Mouse (Mus musculus) stomach, postnatal 0 days (tissue): ENCODE results near the gene Med16. TPM values are rescaled to one million over a fixed set of nuclear protein-coding genes. Genes with fewer than 3 reads are reported as not detected.
A peak's percentile ranks its signal among the peaks of the same experiment; 100 is the strongest.
"Not testable (repeated sequence)": the region's sequence is repeated elsewhere in the genome, so short reads cannot be mapped to it uniquely, and the experiment has no call there.

Source experiments
- ATAC-seq: fragments of 200-750 bp; cut with Nextera tagmentation; 2 replicates; pipeline ENCODE4 v1.8.0; 2017; ENCODE audit not compliant: low FRiP score, low TSS enrichment
- DNase-seq: peaks from one replicate; pipeline ENCODE4 v3.0.0-alpha.2; 2016; ENCODE audit warnings: low spot score
- H3K27ac ChIP-seq: fragments of 300-500 bp; sonication (generic); replicated peaks from 2 replicates; pipeline ENCODE4 v1.5.1; 2014; ENCODE audit warnings: mild to moderate bottlenecking, control low read depth
- H3K27me3 ChIP-seq: fragments of 300-500 bp; sonication (generic); 2 replicates; pipeline ENCODE4 v1.6.1; 2014; ENCODE audit warnings: low read length; ENCODE audit not compliant: control insufficient read depth, insufficient read depth
- H3K36me3 ChIP-seq: fragments of 300-500 bp; sonication (generic); 2 replicates; pipeline ENCODE4 v1.6.1; 2014; ENCODE audit warnings: low read length, mixed read lengths; ENCODE audit not compliant: control insufficient read depth, insufficient read depth
- H3K4me1 ChIP-seq: fragments of 300-500 bp; sonication (generic); replicated peaks from 2 replicates; pipeline ENCODE4 v1.6.1; 2014; ENCODE audit warnings: antibody characterized with exemption; ENCODE audit not compliant: control insufficient read depth, insufficient read depth
- H3K4me2 ChIP-seq: fragments of 300-500 bp; sonication (generic); replicated peaks from 2 replicates; pipeline ENCODE4 v1.6.1; 2014; ENCODE audit warnings: low read depth, mild to moderate bottlenecking, control low read depth, moderate library complexity
- H3K4me3 ChIP-seq: fragments of 300-500 bp; sonication (generic); 2 replicates; pipeline ENCODE4 v1.5.1; 2014; ENCODE audit warnings: low read depth, low read length, control low read depth
- H3K9ac ChIP-seq: fragments of 300-500 bp; sonication (generic); 2 replicates; pipeline ENCODE4 v1.6.1; 2014; ENCODE audit warnings: mild to moderate bottlenecking, low read length, control low read depth, mixed read lengths
- H3K9me3 ChIP-seq: fragments of 300-500 bp; sonication (generic); 2 replicates; pipeline ENCODE4 v1.6.1; 2016; ENCODE audit warnings: low read length; ENCODE audit not compliant: control insufficient read depth
- CTCF ChIP-seq: IDR thresholded peaks from 2 replicates; pipeline ENCODE4 v1.5.1; 2016; ENCODE audit warnings: antibody characterized with exemption, low read depth, mild to moderate bottlenecking, moderate library complexity
- EP300 ChIP-seq: optimal IDR thresholded peaks from 2 replicates; pipeline ENCODE3; 2016; ENCODE audit warnings: antibody characterized with exemption
- WGBS: fragments of 180-500 bp; shearing (Covaris S2); extraction: QIAGEN DNeasy Blood & Tissue Kit; methylation state at CpG from one replicate; pipeline ENCODE4 v1.1.7; 2014; 5-methylcytosine and 5-hydroxymethylcytosine counted together
- polyA plus RNA-seq: library from polyadenylated mRNA; unstranded; fragments of >200 nt; fragmentation: Nextera tagmentation; extraction: Ambion mirVana; gene quantifications from 2 replicates; pipeline ENCODE4 v1.2.1, GENCODE M21; 2015

Gene Med16
- polyA plus RNA-seq, 1 experiment from 2014 or later, result 25.6 TPM

GRCm38 (mm10) chr10:79886611-79887010 lies 22.1 kb downstream of the Med16 start:
- Histone ChIP-seq H3K27ac (no peak overlapping the region), H3K4me3 (no peak overlapping the region), H3K36me3 (no peaks in the 10 kb centered on the region), H3K4me1 (no peaks in the 10 kb centered on the region; the same call in none of the 2 replicates), H3K9me3 (no peaks in the 10 kb centered on the region), H3K4me2 (no peak overlapping the region), H3K9ac (no peak overlapping the region), H3K27me3 (no peaks in the 10 kb centered on the region)
- TF ChIP-seq EP300 (no peak), CTCF (no peak)
- 69% methylated on average over 8 of the region's 8 CpGs for WGBS
- no peak for DNase-seq
- no peak for ATAC-seq

- no peak for TF ChIP-seq CTCF
- TF ChIP-seq EP300, result no peak
- no peak within 1 kb of the TSS for H3K4me2 ChIP-seq
- no peaks in the 10 kb centered on the region; the same call in none of the 2 replicates for H3K4me1 ChIP-seq
- H3K36me3 ChIP-seq, result no peaks in the 10 kb centered on the region
- no peaks in the 10 kb centered on the region for H3K27me3 ChIP-seq
- H3K4me3 ChIP-seq, result no peak within 1 kb of the TSS
- WGBS, result 84% methylated on average over 6 of the region's 6 CpGs
- no peak within 1 kb of the TSS for H3K9ac ChIP-seq
- no peak within 1 kb of the TSS for H3K27ac ChIP-seq
- no peak for DNase-seq
- H3K9me3 ChIP-seq, result no peaks in the 10 kb centered on the region
- ATAC-seq, result no peak
Observed at GRCm38 (mm10) chr10:79886054-79886453, 22.7 kb downstream of the Med16 start, which contains the start of gene Elane. TSS of gene Elane (plus strand) at chr10:79886247.

GRCm38 (mm10) chr10:79884938-79885337 lies 23.8 kb downstream of the Med16 start:
- DNase-seq, H3K4me1 ChIP-seq, H3K27me3 ChIP-seq, H3K9ac ChIP-seq, ATAC-seq, H3K4me2 ChIP-seq, H3K9me3 ChIP-seq, H3K27ac ChIP-seq, H3K4me3 ChIP-seq, H3K36me3 ChIP-seq: not testable (repeated sequence)
- 65% methylated on average over 3 of the region's 3 CpGs for WGBS

GRCm38 (mm10) chr10:79884446-79884845 lies 24.3 kb downstream of the Med16 start:
- no peak for ATAC-seq
- no peaks in the 10 kb centered on the region for H3K9me3 ChIP-seq
- H3K4me2 ChIP-seq, result no peak overlapping the region
- no peaks in the 10 kb centered on the region for H3K27me3 ChIP-seq
- 46% methylated on average over 3 of the region's 4 CpGs for WGBS
- no peaks in the 10 kb centered on the region for H3K36me3 ChIP-seq
- no peak for DNase-seq
- H3K4me3 ChIP-seq, result no peak overlapping the region
- no peak for TF ChIP-seq EP300
- no peak for TF ChIP-seq CTCF
- no peak overlapping the region for H3K27ac ChIP-seq
- no peaks in the 10 kb centered on the region; the same call in none of the 2 replicates for H3K4me1 ChIP-seq
- no peak overlapping the region; the same call in 1 of the 2 replicates for H3K9ac ChIP-seq

- peak; percentile 53 for ATAC-seq
- no peaks in the 10 kb centered on the region; the same call in none of the 2 replicates for H3K4me1 ChIP-seq
- H3K27me3 ChIP-seq, result no peaks in the 10 kb centered on the region
- H3K9ac ChIP-seq, result no peak overlapping the region
- H3K27ac ChIP-seq, result no peak overlapping the region
- no peaks in the 10 kb centered on the region for H3K36me3 ChIP-seq
- 23% methylated on average over 22 of the region's 22 CpGs for WGBS
- DNase-seq, result peak; percentile 84
- no peak overlapping the region for H3K4me2 ChIP-seq
- TF ChIP-seq EP300 (no peak), CTCF (peak; percentile 83)
- no peaks in the 10 kb centered on the region for H3K9me3 ChIP-seq
- H3K4me3 ChIP-seq, result no peak overlapping the region
Observed at GRCm38 (mm10) chr10:79883297-79884084, 25.2 kb downstream of the Med16 start.

- Histone ChIP-seq H3K9me3 (no peaks in the 10 kb centered on the region), H3K4me3 (no peak overlapping the region), H3K27ac (no peak overlapping the region), H3K36me3 (no peaks in the 10 kb centered on the region), H3K9ac (0 out of 2 replicates have a peak overlapping the region, but pooled peaks have one; percentile 18), H3K4me2 (peak overlapping the region; percentile 27; the same call in 1 of the 2 replicates), H3K4me1 (no peaks in the 10 kb centered on the region; the same call in none of the 2 replicates), H3K27me3 (no peaks in the 10 kb centered on the region)
- WGBS, result 9% methylated on average over 21 of the region's 22 CpGs
- DNase-seq, result no peak
- TF ChIP-seq EP300 (no peak), CTCF (no peak)
- ATAC-seq, result peak; percentile 36
Observed at GRCm38 (mm10) chr10:79881981-79882380, 26.7 kb downstream of the Med16 start.
